Comparison of ENCODE assay signal across 9 mouse cellular contexts in genomic region chr2:115860600-115861347, GRCm38 (mm10).
DNase-seq lines count a peak whose midpoint lies in the region; ATAC-seq and TF ChIP-seq lines count a peak whose summit lies in the region.
"Had no signal": no experiment of that assay in that cellular context is flagged by ENCODE, and none has a peak within 500 bp of the region (broad histone marks: within the 10 kb centered on the region; RNA-seq: fewer than 3 reads in every experiment).

No protein-coding gene starts in this region.

- intact Hi-C loops in gastrocnemius, postnatal 14 days (cut with DNase I; ENCODE audit: low total_unique reads), result no loop called here
- intact Hi-C loops in heart, postnatal 14 days (cut with DNase I), result no loop called here

- peak overlapping the region; percentile 44 for H3K4me2 ChIP-seq in embryonic facial prominence, embryonic 12.5 days (replicated peaks)
- peak overlapping the region; percentile 40 for H3K4me2 ChIP-seq in limb, embryonic 11.5 days (ENCODE audit: low read depth, severe bottlenecking)
- H3K4me2 ChIP-seq in midbrain, postnatal 0 days (ENCODE audit: low read depth, low read length, poor library complexity, severe bottlenecking), result peak overlapping the region; percentile 25

- H3K4me3 ChIP-seq in embryonic facial prominence, embryonic 12.5 days, result peak overlapping the region; percentile 2; the same call in 1 of the 2 replicates
- H3K4me3 ChIP-seq in limb, embryonic 11.5 days (ENCODE audit: low read depth, low read length), result peak overlapping the region; percentile 12; the same call in 1 of the 2 replicates
- H3K4me3 ChIP-seq in midbrain, postnatal 0 days (ENCODE audit: low read depth, low read length), result peak overlapping the region; percentile 12; the same call in 1 of the 2 replicates
- H3K4me3 ChIP-seq: myocyte had no signal

- peaks cover 19% of the 10 kb centered on the region; the same call in 1 of the 2 replicates for H3K27me3 ChIP-seq in embryonic facial prominence, embryonic 12.5 days
- H3K27me3 ChIP-seq in limb, embryonic 11.5 days (ENCODE audit: control insufficient read depth, insufficient read depth, low read length), result peaks cover 20% of the 10 kb centered on the region
- peaks cover 12% of the 10 kb centered on the region; the same call in 1 of the 2 replicates for H3K27me3 ChIP-seq in midbrain, postnatal 0 days (ENCODE audit: insufficient read depth, low read length)

- no peaks in the 10 kb centered on the region for H3K36me3 ChIP-seq in embryonic facial prominence, embryonic 12.5 days
- no peaks in the 10 kb centered on the region for H3K36me3 ChIP-seq in limb, embryonic 11.5 days (ENCODE audit: control insufficient read depth, insufficient read depth, low read length)
- H3K36me3 ChIP-seq in midbrain, postnatal 0 days (ENCODE audit: insufficient read depth, low read length), result no peaks in the 10 kb centered on the region

- H3K4me1 ChIP-seq in embryonic facial prominence, embryonic 12.5 days, result peaks cover 17% of the 10 kb centered on the region
- peaks cover 17% of the 10 kb centered on the region; the same call in 1 of the 2 replicates for H3K4me1 ChIP-seq in limb, embryonic 11.5 days (ENCODE audit: control insufficient read depth, insufficient read depth, low read length)
- H3K4me1 ChIP-seq in midbrain, postnatal 0 days (ENCODE audit: insufficient read depth, low read length), result no peaks in the 10 kb centered on the region

- 6% methylated on average over 25 of the region's 25 CpGs for WGBS in embryonic facial prominence, embryonic 12.5 days
- WGBS in limb, embryonic 11.5 days, result 1% methylated on average over 25 of the region's 25 CpGs
- 12% methylated on average over 25 of the region's 25 CpGs for WGBS in midbrain, postnatal 0 days

- TF ChIP-seq CTCF in midbrain, postnatal 0 days (IDR thresholded peaks at IDR 0.05), result no peak

- H3K27ac ChIP-seq in embryonic facial prominence, embryonic 12.5 days, result peak overlapping the region; percentile 18; the same call in 1 of the 2 replicates
- H3K27ac ChIP-seq in limb, embryonic 11.5 days (replicated peaks; ENCODE audit: low read depth, low read length), result peak overlapping the region; percentile 47
- 0 out of 2 replicates have a peak overlapping the region, but pooled peaks have one; percentile 13 for H3K27ac ChIP-seq in midbrain, postnatal 0 days (ENCODE audit: low read depth, low read length)

- ATAC-seq in embryonic facial prominence, embryonic 12.5 days (ENCODE audit: insufficient number of reproducible peaks, insufficient read depth, low FRiP score, low TSS enrichment), result no peak
- no peak for ATAC-seq in limb, embryonic 11.5 days (ENCODE audit: insufficient number of reproducible peaks, low FRiP score, low TSS enrichment, low read depth)
- ATAC-seq in midbrain, postnatal 0 days (ENCODE audit: low FRiP score), result no peak

- peak; percentile 6 for DNase-seq in gastrocnemius, postnatal 25 days
- DNase-seq in gastrocnemius, postnatal 14 days, result no peak
- DNase-seq in heart, postnatal 14 days, result peak; percentile 28 to 33
- peak; percentile 74 for DNase-seq in limb, embryonic 11.5 days (ENCODE audit: low spot score)
- DNase-seq in midbrain, postnatal 0 days (ENCODE audit: low spot score), result no peak
- DNase-seq in gastrocnemius, adult 8-10 months (ENCODE audit: low spot score in 2 of 2), result no peak
- no peak for DNase-seq in adipocyte (ENCODE audit: low spot score)

- H3K9me3 ChIP-seq in embryonic facial prominence, embryonic 12.5 days, result no peaks in the 10 kb centered on the region
- H3K9me3 ChIP-seq in limb, embryonic 11.5 days (ENCODE audit: control insufficient read depth, low read length), result no peaks in the 10 kb centered on the region
- no peaks in the 10 kb centered on the region for H3K9me3 ChIP-seq in midbrain, postnatal 0 days (ENCODE audit: low read length)

- no peak overlapping the region for H3K9ac ChIP-seq in embryonic facial prominence, embryonic 12.5 days
- no peak overlapping the region for H3K9ac ChIP-seq in limb, embryonic 11.5 days (ENCODE audit: low read length)
- H3K9ac ChIP-seq in midbrain, postnatal 0 days (replicated peaks; ENCODE audit: low read length, poor library complexity, severe bottlenecking), result peak overlapping the region; percentile 19; the same call in 1 of the 2 replicates

Comparison
In these comparisons a context has a peak if more than half of its experiments do, and no peak if none do; other contexts are left out.
1. DNase-seq: peak in gastrocnemius, postnatal 25 days (single experiment), heart, postnatal 14 days (2 of 2) and limb, embryonic 11.5 days (single experiment); none in gastrocnemius, postnatal 14 days (single experiment), midbrain, postnatal 0 days (single experiment), gastrocnemius, adult 8-10 months (0 of 2) and adipocyte (single experiment).
2. Peak in every context shown above with its lines, with median percentiles within 50 percentile points of each other: H3K27ac ChIP-seq, H3K4me2 ChIP-seq and H3K4me3 ChIP-seq.